Mouse (Mus musculus) cerebellum, postnatal 10 days (tissue): Measurements from ENCODE around the gene Rfx2.

Experiments used
- DNase-seq, 2 experiments: peaks; one replicate each; pipeline ENCODE4 v3.0.0; 2021; ENCODE audit warnings: mixed read lengths in 2 of 2

The Rfx2 gene

GRCm38 (mm10) chr17:56751404-56752072 lies 79.3 kb downstream of the Rfx2 start:
- DNase-seq, result peak; percentile 53 to 61

- no peak for DNase-seq
These were observed 86.6 kb downstream of the Rfx2 start for GRCm38 (mm10) chr17:56744173-56744572.

GRCm38 (mm10) chr17:56740788-56741160 lies 90.0 kb downstream of the Rfx2 start:
- no peak for DNase-seq

- no peak for DNase-seq
These were observed 90.6 kb downstream of the Rfx2 start for GRCm38 (mm10) chr17:56740118-56740787.

GRCm38 (mm10) chr17:56738221-56738620 lies 92.6 kb downstream of the Rfx2 start:
- DNase-seq, result no peak

- no peak for DNase-seq
These were observed 94.3 kb downstream of the Rfx2 start for GRCm38 (mm10) chr17:56736534-56736933.

- no peak for DNase-seq
These were observed 101.2 kb downstream of the Rfx2 start for GRCm38 (mm10) chr17:56729656-56730055.

- peak; percentile 72 to 76 for DNase-seq
These were observed 101.7 kb downstream of the Rfx2 start for GRCm38 (mm10) chr17:56729151-56729550.

GRCm38 (mm10) chr17:56728117-56728516 lies 102.7 kb downstream of the Rfx2 start:
- DNase-seq, result no peak

- peak in 1 of 2 experiments; percentile 40 for DNase-seq
These were observed 103.2 kb downstream of the Rfx2 start for GRCm38 (mm10) chr17:56727659-56728058.

- DNase-seq, result no peak
These were observed 103.7 kb downstream of the Rfx2 start for GRCm38 (mm10) chr17:56727029-56727649.
